Mouse (Mus musculus) C2C12 (cell line): ENCODE results near the gene Nmnat3.

ENCODE experiments used
- CEBPB ChIP-seq: IDR thresholded peaks from one replicate; pipeline ENCODE4 v1.6.1; 2011; ENCODE audit warnings: low read depth, mild to moderate bottlenecking, control low read depth, moderate library complexity
- CTCF ChIP-seq: IDR thresholded peaks from one replicate; pipeline ENCODE4 v1.5.1; 2011; ENCODE audit not compliant: control insufficient read depth, insufficient read depth, insufficient read length
- FOSL1 ChIP-seq: IDR thresholded peaks from one replicate; pipeline ENCODE4 v1.8.0; 2011; ENCODE audit warnings: mild to moderate bottlenecking, low read length; ENCODE audit not compliant: poor library complexity, insufficient read depth, severe bottlenecking
- MAX ChIP-seq: IDR thresholded peaks from one replicate; pipeline ENCODE4 v1.6.1; 2011; ENCODE audit warnings: mild to moderate bottlenecking, control low read depth
- MYOD1 ChIP-seq: IDR thresholded peaks from one replicate; pipeline ENCODE4 v1.6.1; 2011; ENCODE audit warnings: low read depth; ENCODE audit not compliant: control insufficient read depth, insufficient read length
- MYOG ChIP-seq: IDR thresholded peaks from one replicate; pipeline ENCODE4 v1.6.1; 2011; ENCODE audit not compliant: control insufficient read depth, insufficient read length; ENCODE audit errors: extremely low read depth
- USF1 ChIP-seq: IDR thresholded peaks from one replicate; pipeline ENCODE4 v1.6.1; 2011; ENCODE audit warnings: low read depth, mild to moderate bottlenecking, control low read depth, moderate library complexity

GRCm38 (mm10) chr9:98424725-98425210 lies 137.5 kb downstream of the Nmnat3 start:
- TF ChIP-seq CTCF, result no peak
- no peak for TF ChIP-seq USF1
- TF ChIP-seq MAX, result no peak
- TF ChIP-seq FOSL1, result no peak
- TF ChIP-seq MYOG, result no peak
- no peak for TF ChIP-seq MYOD1
- TF ChIP-seq CEBPB, result no peak
